Mouse (Mus musculus) embryonic facial prominence, embryonic 14.5 days (tissue): ENCODE measurements around the gene Slc40a1. TPM values are rescaled to one million over a fixed set of nuclear protein-coding genes. Genes with fewer than 3 reads are reported as not detected.
A peak's percentile ranks its signal among the peaks of the same experiment; 100 is the strongest.

ENCODE experiments used
- ATAC-seq: fragments of 200-750 bp; cut with Nextera tagmentation; 2 replicates; pipeline ENCODE4 v1.8.0; 2017; ENCODE audit warnings: low read depth, moderate number of reproducible peaks, moderate TSS enrichment
- DNase-seq: peaks from one replicate; pipeline ENCODE4 v3.0.0-alpha.2; 2015; ENCODE audit warnings: low spot score
- H3K27ac ChIP-seq: fragments of 300-500 bp; sonication (generic); replicated peaks from 2 replicates; pipeline ENCODE4 v1.5.1; 2014; ENCODE audit warnings: low read depth, mild to moderate bottlenecking, low read length, moderate library complexity
- H3K27me3 ChIP-seq: fragments of 300-500 bp; sonication (generic); replicated peaks from 2 replicates; pipeline ENCODE4 v1.6.1; 2014; ENCODE audit warnings: low read length; ENCODE audit not compliant: control insufficient read depth, insufficient read depth
- H3K36me3 ChIP-seq: fragments of 300-500 bp; sonication (generic); 2 replicates; pipeline ENCODE4 v1.6.1; 2014; ENCODE audit warnings: low read length, mixed read lengths; ENCODE audit not compliant: control insufficient read depth, insufficient read depth
- H3K4me1 ChIP-seq: fragments of 300-500 bp; sonication (generic); 2 replicates; pipeline ENCODE4 v1.6.1; 2014; ENCODE audit warnings: antibody characterized with exemption, low read length; ENCODE audit not compliant: control insufficient read depth, insufficient read depth
- H3K4me2 ChIP-seq: fragments of 300-500 bp; sonication (generic); 2 replicates; pipeline ENCODE4 v1.6.1; 2014; ENCODE audit warnings: low read depth, mild to moderate bottlenecking, low read length, moderate library complexity, mixed read lengths
- H3K4me3 ChIP-seq: fragments of 300-500 bp; sonication (generic); 2 replicates; pipeline ENCODE4 v1.5.1; 2014; ENCODE audit warnings: low read depth, mild to moderate bottlenecking, low read length
- H3K9ac ChIP-seq: fragments of 300-500 bp; sonication (generic); 2 replicates; pipeline ENCODE4 v1.6.1; 2014; ENCODE audit warnings: low read depth, mild to moderate bottlenecking, low read length, moderate library complexity, mixed read lengths
- H3K9me3 ChIP-seq: fragments of 300-500 bp; sonication (generic); 2 replicates; pipeline ENCODE4 v1.6.1; 2016; ENCODE audit warnings: low read length; ENCODE audit not compliant: control insufficient read depth
- WGBS: fragments of 180-500 bp; shearing (Covaris S2); extraction: QIAGEN DNeasy Blood & Tissue Kit; methylation state at CpG from one replicate; pipeline ENCODE4 v1.1.7; 2014; 5-methylcytosine and 5-hydroxymethylcytosine counted together
- polyA plus RNA-seq: library from polyadenylated mRNA; unstranded; fragments of >200 nt; fragmentation: Nextera tagmentation; extraction: Ambion mirVana; gene quantifications from 2 replicates; pipeline ENCODE4 v1.2.1, GENCODE M21; 2014

The Slc40a1 gene
- polyA plus RNA-seq, 1 experiment from 2014 or later = 38.1 TPM

- H3K27me3 ChIP-seq = no peaks in the 10 kb centered on the region
- WGBS = 26% methylated on average over 1 of the region's 1 CpGs
- H3K9ac ChIP-seq = no peak overlapping the region
- no peaks in the 10 kb centered on the region for H3K36me3 ChIP-seq
- no peak overlapping the region for H3K4me2 ChIP-seq
- H3K9me3 ChIP-seq = no peaks in the 10 kb centered on the region
- no peak overlapping the region for H3K4me3 ChIP-seq
- DNase-seq (no peak), ATAC-seq (no peak)
- H3K4me1 ChIP-seq = peaks cover 32% of the 10 kb centered on the region
- H3K27ac ChIP-seq = no peak overlapping the region
Observed at GRCm38 (mm10) chr1:45865316-45865715, 61.0 kb downstream of the Slc40a1 start.

DNA sequence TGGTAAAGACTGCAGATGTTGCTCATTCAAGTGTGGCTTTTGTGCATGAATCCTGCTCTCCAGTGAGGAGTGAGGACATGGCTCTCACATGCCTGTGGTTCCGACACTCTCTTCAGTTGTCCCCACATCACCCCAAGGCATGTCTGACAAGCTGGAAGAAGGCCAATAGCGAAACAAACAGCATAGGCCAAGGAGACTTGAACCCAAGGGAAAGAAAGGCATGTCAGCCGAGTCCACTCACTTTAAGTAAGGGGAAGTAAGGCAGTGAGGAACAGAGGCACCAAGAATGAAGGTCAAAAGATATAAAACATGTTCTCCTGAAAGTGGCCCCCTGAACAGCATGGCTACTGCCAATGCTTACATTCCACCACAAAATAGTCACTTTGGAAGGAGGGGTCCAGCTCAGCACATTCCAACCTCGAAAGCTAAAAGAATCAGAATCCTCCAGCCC lies 61.7 kb downstream of the Slc40a1 start:
- Histone ChIP-seq H3K4me2 (no peak overlapping the region; the same call in 1 of the 2 replicates), H3K27ac (peak overlapping the region; percentile 57; the same call in 1 of the 2 replicates), H3K9me3 (no peaks in the 10 kb centered on the region), H3K4me1 (peaks cover 38% of the 10 kb centered on the region), H3K27me3 (no peaks in the 10 kb centered on the region), H3K36me3 (no peaks in the 10 kb centered on the region), H3K9ac (no peak overlapping the region), H3K4me3 (no peak overlapping the region)
- peak; percentile 35; the same call in 1 of the 2 replicates for ATAC-seq
- 15% methylated on average over 4 of the region's 4 CpGs for WGBS
- DNase-seq = peak; percentile 67

DNA sequence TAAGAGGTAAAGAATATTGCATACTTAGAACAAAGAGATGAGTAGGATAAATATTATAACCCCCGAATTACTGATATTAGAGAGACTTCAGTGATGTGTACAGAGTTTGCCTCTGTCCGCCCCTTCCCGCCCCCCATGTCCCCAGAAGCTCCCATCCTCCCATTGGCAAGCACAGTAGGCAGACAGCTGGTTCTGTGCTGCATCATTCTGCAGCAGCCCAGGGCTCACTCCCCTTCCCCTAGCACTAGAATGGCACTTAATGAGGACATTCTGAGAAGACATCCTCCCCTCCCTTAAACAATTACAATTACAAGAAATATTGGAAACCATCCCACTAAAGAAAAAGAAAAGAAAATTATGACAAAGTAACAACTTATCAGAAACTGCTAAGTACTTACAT lies 62.7 kb downstream of the Slc40a1 start:
- H3K4me2 ChIP-seq = no peak overlapping the region
- 85% methylated on average over 3 of the region's 3 CpGs for WGBS
- H3K4me1 ChIP-seq = peaks cover 35% of the 10 kb centered on the region
- H3K27me3 ChIP-seq = no peaks in the 10 kb centered on the region
- no peaks in the 10 kb centered on the region for H3K9me3 ChIP-seq
- no peak overlapping the region for H3K4me3 ChIP-seq
- DNase-seq = no peak
- no peak overlapping the region for H3K27ac ChIP-seq
- no peak for ATAC-seq
- no peak overlapping the region for H3K9ac ChIP-seq
- H3K36me3 ChIP-seq = no peaks in the 10 kb centered on the region

- Histone ChIP-seq H3K4me2 (no peak overlapping the region), H3K4me1 (peaks cover 30% of the 10 kb centered on the region)
Observed at GRCm38 (mm10) chr1:45861162-45861561, 65.2 kb downstream of the Slc40a1 start.

GRCm38 (mm10) chr1:45860349-45860748 lies 66.0 kb downstream of the Slc40a1 start:
- Histone ChIP-seq H3K9me3 (no peaks in the 10 kb centered on the region), H3K9ac (no peak overlapping the region), H3K4me2 (0 out of 2 replicates have a peak overlapping the region, but pooled peaks have one; percentile 2), H3K4me3 (no peak overlapping the region), H3K4me1 (peaks cover 23% of the 10 kb centered on the region), H3K36me3 (no peaks in the 10 kb centered on the region), H3K27ac (peak overlapping the region; percentile 41; the same call in 1 of the 2 replicates), H3K27me3 (no peaks in the 10 kb centered on the region)
- ATAC-seq = no peak; the same call in 1 of the 2 replicates
- DNase-seq = peak; percentile 59
- 28% methylated on average over 5 of the region's 5 CpGs for WGBS

More at GRCm38 (mm10) chr1:45861162-45861561, 65.2 kb downstream of the Slc40a1 start:
- H3K4me3 ChIP-seq = no peak overlapping the region
- H3K9me3 ChIP-seq = no peaks in the 10 kb centered on the region
- no peaks in the 10 kb centered on the region for H3K27me3 ChIP-seq
- no peak overlapping the region for H3K9ac ChIP-seq
- H3K27ac ChIP-seq = no peak overlapping the region
- ATAC-seq (no peak), DNase-seq (peak; percentile 15)
- no peaks in the 10 kb centered on the region for H3K36me3 ChIP-seq

Other genes with a start within 250 kb of the Slc40a1 start
- 61.0 and 75.9 TPM in 2 replicates for gene Wdr75, start 131.4 kb downstream of the Slc40a1 start, polyA plus RNA-seq
- gene Gm5269, start 36.2 kb downstream of the Slc40a1 start, polyA plus RNA-seq = not detected in 2 replicates
- gene Dnah7b, start 139.8 kb upstream of the Slc40a1 start, polyA plus RNA-seq = 1.6 and 2.4 TPM in 2 replicates